Mouse (Mus musculus) kidney, adult 9 months (tissue): ENCODE measurements around the gene Sept5.
A peak's percentile ranks its signal among the peaks of the same experiment; 100 is the strongest.

Source experiments
- DNase-seq: peaks from one replicate; pipeline ENCODE4 v3.0.0; 2022

Gene Sept5

DNA sequence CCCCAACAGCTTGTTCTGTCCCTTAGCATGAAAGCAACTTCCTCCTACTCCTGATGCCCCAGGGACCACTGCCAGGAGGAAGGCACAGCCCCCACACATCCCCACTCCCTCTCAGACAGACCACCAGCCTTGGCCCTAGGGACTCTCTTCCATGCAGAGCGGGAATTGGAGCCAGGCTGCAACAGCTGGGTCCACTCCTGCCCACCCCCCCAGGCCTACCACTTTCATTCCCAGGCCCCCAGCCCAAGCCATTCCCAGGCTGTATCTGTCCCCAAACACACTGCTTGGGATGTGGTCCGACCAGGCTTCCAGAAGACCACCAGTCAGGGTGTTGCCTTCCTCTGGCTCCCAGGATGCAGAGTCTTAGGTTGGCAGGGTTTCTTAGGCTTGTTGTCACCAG, 20.7 kb downstream of the Sept5 start:
- no peak for DNase-seq

- DNase-seq: no peak
Measured at GRCm38 (mm10) chr16:18608226-18608625, 21.5 kb downstream of the Sept5 start.

DNA sequence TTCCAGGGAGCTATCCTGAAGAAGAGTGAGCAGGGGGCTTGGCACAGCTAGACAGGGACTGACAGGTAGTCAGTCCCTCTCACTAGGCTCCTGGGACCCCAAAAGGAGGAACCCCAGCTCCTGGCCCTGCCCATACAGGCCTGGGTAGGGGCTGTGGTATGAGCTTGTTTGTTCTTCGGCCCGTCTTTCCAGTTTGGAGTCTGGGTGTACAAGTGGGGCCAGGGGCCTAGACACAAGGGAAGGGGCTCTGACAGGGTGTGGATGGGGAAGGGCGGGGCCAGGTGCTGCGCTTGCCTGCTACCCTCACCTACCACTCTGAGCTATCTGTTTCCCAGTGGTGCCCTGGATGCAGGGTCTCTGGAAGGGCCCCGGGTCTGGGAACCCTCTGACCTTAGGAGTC, 24.0 kb downstream of the Sept5 start:
- no peak for DNase-seq

DNA sequence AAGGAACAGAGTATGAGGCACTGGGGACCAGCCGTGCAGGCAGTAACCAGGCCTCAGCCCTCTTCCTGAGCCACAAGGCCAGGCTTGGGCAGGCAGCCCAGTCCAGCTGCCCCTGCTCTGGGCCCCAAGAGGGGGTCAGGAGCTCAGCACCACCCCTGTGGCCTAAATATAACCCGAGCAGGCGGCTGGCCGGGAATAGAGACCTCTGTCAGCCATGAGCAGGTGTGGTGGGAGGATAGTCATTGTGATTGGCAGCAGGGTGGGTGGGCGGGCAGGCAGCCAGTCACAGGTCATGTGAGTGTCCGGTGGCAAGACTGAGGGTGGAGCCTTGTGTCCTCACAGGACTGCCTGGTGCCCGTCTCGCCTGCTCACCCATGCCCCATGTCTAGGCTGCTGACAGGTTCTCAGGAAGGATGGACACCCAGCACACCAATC, 25.5 kb downstream of the Sept5 start:
- peak; percentile 26 for DNase-seq

DNA sequence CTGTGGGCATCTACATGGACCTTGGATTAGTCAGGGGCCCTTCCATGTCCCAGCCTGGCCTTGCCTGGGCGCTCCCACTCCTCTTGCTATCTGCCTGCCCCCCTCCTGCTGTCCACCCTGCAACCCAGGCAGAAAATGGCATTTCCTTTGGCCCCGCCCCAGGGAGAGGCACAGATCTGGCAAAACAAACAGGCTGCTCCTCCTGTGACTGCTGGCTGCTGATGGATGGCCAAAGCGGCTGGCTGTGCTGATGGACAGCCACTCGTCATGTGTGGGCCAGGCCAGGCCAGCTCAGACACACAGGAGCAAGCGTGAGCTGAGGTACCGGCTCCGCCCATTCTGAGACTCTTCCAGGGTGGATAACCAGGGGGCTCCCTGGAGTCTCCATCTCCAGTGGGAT, 28.3 kb downstream of the Sept5 start:
- DNase-seq: no peak

GRCm38 (mm10) chr16:18598006-18598405, 31.7 kb downstream of the Sept5 start:
- DNase-seq: no peak

GRCm38 (mm10) chr16:18596255-18596654, 33.5 kb downstream of the Sept5 start:
- no peak for DNase-seq

GRCm38 (mm10) chr16:18593930-18594329, 35.8 kb downstream of the Sept5 start:
- DNase-seq: no peak

GRCm38 (mm10) chr16:18591047-18592018, 38.4 kb downstream of the Sept5 start:
- DNase-seq: no peak

DNA sequence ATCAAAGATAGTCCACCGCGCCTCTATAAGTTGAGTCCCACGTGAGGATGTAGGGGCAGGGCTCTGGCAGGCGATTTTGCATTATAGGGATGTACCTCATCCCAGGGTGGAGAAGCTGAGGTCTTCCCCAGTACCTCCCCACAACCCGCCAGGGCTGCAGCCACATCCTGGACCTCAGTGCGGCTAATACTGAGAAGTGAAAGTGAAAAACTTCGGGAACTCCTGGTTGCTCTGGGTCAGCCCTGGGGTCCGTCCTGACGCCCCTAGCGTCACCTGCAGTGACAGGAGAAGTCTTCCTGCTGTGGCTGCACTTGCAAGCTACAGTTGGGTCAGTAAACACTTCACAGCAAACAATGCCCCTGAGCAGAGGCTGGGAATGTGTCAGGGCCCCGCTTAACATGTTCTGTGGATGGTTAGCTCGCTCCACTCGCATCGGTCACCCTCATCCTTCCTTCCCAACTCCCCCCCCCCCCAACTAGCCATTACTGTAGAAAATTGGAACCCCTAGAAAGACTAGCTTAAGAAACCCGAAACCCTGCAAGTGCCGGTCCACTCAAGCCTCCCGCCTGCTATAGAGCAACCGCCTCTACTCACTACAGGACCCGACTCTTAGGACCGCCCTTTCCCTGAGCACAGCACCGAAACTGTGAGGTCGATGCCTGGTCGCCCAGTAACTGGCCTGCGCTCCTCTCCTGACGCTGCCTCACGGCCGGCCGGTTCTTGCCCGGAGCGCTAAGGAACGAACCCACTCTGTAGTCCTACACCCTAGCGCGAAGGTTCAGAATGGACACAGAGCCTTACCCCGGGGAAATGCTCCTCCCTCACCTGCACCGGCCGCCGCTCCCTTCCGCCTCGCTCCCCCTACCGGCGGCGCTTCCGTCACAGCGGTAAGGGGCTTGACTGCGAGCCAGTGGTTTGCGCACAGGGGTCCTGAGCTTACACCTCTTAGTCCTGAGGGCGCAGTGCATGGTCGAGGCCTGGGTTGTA, 39.7 kb downstream of the Sept5 start, which contains the start of gene Tbx1:
TSS of gene Tbx1 (minus strand) at position 868 of the 987 bp plus-strand sequence.
- no peak for DNase-seq

GRCm38 (mm10) chr16:18589080-18589621, 40.6 kb downstream of the Sept5 start:
- no peak for DNase-seq

GRCm38 (mm10) chr16:18588738-18589055, 41.1 kb downstream of the Sept5 start:
- DNase-seq: no peak

DNA sequence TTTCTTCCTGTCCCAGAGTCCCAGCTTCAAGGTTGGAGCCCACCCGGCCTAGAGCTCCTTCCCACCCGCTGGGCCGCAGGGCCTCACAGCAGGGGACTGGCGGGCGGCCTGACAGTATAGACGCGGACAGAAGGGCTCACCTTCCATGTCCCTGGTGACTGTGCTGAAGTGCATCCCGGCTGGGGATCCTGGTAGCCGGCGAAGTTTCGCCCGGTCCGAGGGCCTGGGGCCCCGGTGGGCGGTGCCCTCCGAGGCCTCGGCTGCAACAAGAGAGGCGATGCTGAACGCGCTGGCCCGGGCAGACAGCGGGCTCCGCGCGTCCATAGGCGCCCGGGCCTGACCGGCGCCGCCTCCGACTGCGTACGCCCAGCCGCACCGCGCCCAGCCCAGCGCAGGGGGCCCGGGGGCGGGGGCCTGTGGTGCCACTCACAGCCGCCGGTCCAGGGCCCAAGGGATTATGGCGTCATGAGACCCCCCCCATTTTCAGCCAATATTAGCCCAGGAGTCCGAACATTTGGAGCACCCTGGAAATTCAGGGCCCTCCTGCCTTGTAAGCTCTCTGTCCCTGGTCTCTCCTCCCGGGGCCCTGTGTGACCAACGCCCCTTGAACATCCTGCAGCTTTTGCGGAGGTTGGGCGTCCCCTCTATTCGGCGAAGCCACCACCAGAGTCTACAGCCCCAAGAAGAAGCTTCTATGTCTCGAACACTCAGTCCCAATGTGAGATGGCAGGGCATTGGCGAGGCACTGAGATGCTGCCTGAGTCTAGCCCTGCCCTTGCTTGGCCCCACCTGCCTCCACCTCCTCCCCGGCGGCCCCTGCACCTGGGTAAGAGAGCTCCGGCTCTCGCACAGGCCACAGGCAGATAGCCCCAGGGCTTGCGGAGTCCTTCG, 41.7 kb downstream of the Sept5 start:
- DNase-seq: no peak

DNA sequence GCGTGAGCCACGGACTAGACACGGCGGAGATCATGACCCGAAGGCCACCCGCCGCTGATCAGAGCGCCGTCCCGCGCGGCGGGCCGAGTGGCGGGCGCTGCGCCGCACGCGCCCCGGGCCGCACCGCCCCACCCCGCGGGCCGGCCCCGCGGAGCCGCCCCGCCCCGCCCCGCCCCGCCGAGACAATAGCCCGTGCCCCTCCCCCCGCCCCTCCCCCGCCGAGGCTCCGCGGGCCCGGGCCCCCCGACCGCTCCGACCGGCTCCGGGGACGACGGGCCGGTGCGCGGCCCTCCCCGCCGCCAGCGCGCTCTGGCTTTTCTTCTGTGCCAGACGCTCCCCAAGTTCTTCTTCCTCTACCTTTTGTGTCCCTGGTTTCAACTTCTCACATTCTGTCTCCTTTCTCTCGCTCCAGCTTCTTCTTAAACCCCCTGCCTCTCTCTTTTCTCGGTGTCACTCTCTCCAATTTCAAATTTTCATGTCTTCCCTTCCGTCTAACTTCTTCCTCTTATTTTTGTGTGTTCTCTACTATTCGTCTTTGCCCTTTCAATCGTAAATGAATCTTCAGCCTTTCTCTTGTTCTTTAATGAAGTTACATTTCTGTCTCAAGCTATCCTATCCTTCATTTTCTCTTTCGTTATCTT, 42.7 kb downstream of the Sept5 start:
- no peak for DNase-seq

DNA sequence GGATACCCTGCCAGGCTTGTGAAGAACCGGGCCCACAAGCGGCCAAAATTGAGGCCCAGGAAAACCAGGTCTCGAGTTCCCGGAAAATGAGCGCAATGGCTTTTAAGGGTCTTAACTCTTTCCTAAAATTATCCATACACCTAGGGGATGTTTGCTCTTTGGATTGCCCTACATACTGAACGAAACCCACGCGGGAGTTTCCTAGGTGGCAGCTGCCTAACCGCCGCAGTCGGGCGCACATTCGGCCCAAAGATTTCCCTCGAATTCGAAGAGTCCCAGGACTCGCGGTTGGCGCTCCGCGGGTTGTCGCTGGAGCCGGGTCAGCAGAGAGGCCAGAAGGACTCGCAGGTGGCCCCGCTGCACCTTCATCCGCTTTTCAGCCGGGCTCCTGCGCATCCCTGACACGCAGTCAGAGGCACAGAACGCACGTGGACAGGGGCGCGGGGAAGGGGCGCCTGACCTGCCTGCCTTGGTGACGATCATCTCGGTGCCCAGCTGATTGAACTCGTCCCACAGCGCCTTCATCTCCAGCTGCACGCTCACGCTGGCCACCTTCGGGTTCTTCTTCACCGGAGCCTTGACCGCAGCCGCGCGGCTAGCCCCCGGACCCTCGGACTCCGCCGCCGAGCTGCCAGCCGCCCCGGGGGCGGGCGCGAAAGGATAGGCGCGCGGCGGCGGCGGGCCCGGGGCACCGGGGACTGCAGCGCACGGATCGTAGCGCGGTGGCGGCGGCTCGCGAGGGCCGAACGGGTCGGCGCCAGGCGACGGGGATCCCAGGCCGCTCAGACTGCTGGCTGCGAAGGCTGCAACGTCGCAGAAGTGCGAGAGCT, 43.5 kb downstream of the Sept5 start:
- no peak for DNase-seq

- DNase-seq: no peak
Measured at GRCm38 (mm10) chr16:18585676-18586075, 44.1 kb downstream of the Sept5 start.

- DNase-seq: no peak
Measured at GRCm38 (mm10) chr16:18584901-18585510, 44.7 kb downstream of the Sept5 start.

- no peak for DNase-seq
Measured at GRCm38 (mm10) chr16:18583673-18584357, 45.9 kb downstream of the Sept5 start.

- DNase-seq: no peak
Measured at GRCm38 (mm10) chr16:18583169-18583568, 46.6 kb downstream of the Sept5 start.
